Mouse (Mus musculus) kidney, postnatal 0 days (tissue): ENCODE results near the gene Ptpre. TPM values are rescaled to one million over a fixed set of nuclear protein-coding genes. Genes with fewer than 3 reads are reported as not detected.

ENCODE experiments used
- ATAC-seq: fragments of 200-750 bp; cut with Nextera tagmentation; replicated peaks from 2 replicates; pipeline ENCODE4 v1.8.0; 2017; ENCODE audit warnings: low read depth, moderate number of reproducible peaks, moderate TSS enrichment, moderate library complexity; ENCODE audit not compliant: low FRiP score
- DNase-seq: peaks from one replicate; pipeline ENCODE4 v3.0.0-alpha.2; 2016; ENCODE audit warnings: low spot score
- H3K27ac ChIP-seq: fragments of 300-500 bp; sonication (generic); 2 replicates; pipeline ENCODE4 v1.5.1; 2014; ENCODE audit warnings: mild to moderate bottlenecking
- H3K27me3 ChIP-seq: fragments of 300-500 bp; sonication (generic); 2 replicates; pipeline ENCODE4 v1.6.1; 2014; ENCODE audit warnings: low read length, mixed read lengths; ENCODE audit not compliant: insufficient read depth
- H3K36me3 ChIP-seq: fragments of 300-500 bp; sonication (generic); 2 replicates; pipeline ENCODE4 v1.6.1; 2014; ENCODE audit warnings: low read length, mixed read lengths; ENCODE audit not compliant: insufficient read depth
- H3K4me1 ChIP-seq: fragments of 300-500 bp; sonication (generic); replicated peaks from 2 replicates; pipeline ENCODE4 v1.6.1; 2014; ENCODE audit warnings: antibody characterized with exemption, low read length, mixed read lengths; ENCODE audit not compliant: insufficient read depth
- H3K4me2 ChIP-seq: fragments of 300-500 bp; sonication (generic); 2 replicates; pipeline ENCODE4 v1.6.1; 2014; ENCODE audit warnings: mild to moderate bottlenecking, low read length, moderate library complexity, mixed read lengths
- H3K4me3 ChIP-seq: fragments of 300-500 bp; sonication (generic); replicated peaks from 2 replicates; pipeline ENCODE4 v1.5.1; 2014; ENCODE audit warnings: low read depth, low read length
- H3K9ac ChIP-seq: fragments of 300-500 bp; sonication (generic); 2 replicates; pipeline ENCODE4 v1.6.1; 2014; ENCODE audit warnings: low read depth, low read length
- H3K9me3 ChIP-seq: fragments of 300-500 bp; sonication (generic); replicated peaks from 2 replicates; pipeline ENCODE4 v1.6.1; 2016; ENCODE audit warnings: low read length, inconsistent platforms, mixed read lengths
- CTCF ChIP-seq: IDR thresholded peaks from 2 replicates; pipeline ENCODE4 v1.5.1; 2016; ENCODE audit warnings: antibody characterized with exemption, low read depth, mild to moderate bottlenecking, moderate library complexity
- WGBS: fragments of 180-500 bp; shearing (Covaris S2); extraction: QIAGEN DNeasy Blood & Tissue Kit; methylation state at CpG from one replicate; pipeline ENCODE4 v1.1.7; 2014; 5-methylcytosine and 5-hydroxymethylcytosine counted together
- polyA plus RNA-seq: library from polyadenylated mRNA; unstranded; fragments of >200 nt; fragmentation: Nextera tagmentation; extraction: Ambion mirVana; gene quantifications from 2 replicates; pipeline ENCODE4 v1.2.1, GENCODE M21; 2015

Ptpre gene
- polyA plus RNA-seq, 1 experiment from 2014 or later = 1.3 TPM

GRCm38 (mm10) chr7:135629019-135629418, 91.7 kb downstream of the Ptpre start:
- Histone ChIP-seq H3K4me1 (no peaks in the 10 kb centered on the region), H3K4me2 (no peak overlapping the region), H3K9ac (no peak overlapping the region), H3K27ac (no peak overlapping the region), H3K9me3 (no peaks in the 10 kb centered on the region; the same call in 1 of the 2 replicates), H3K4me3 (no peak overlapping the region), H3K27me3 (no peaks in the 10 kb centered on the region), H3K36me3 (no peaks in the 10 kb centered on the region)
- WGBS = 49% methylated on average over 9 of the region's 9 CpGs
- DNase-seq = no peak
- ATAC-seq = no peak
- TF ChIP-seq CTCF = no peak

- DNase-seq (peak; percentile 81), ATAC-seq (no peak)
- Histone ChIP-seq H3K4me3 (no peak overlapping the region), H3K9me3 (no peaks in the 10 kb centered on the region), H3K27me3 (no peaks in the 10 kb centered on the region), H3K36me3 (no peaks in the 10 kb centered on the region), H3K4me1 (no peaks in the 10 kb centered on the region), H3K27ac (no peak overlapping the region), H3K4me2 (no peak overlapping the region), H3K9ac (no peak overlapping the region)
- WGBS = 52% methylated on average over 8 of the region's 8 CpGs
- TF ChIP-seq CTCF = peak; percentile 98
These were observed 94.7 kb downstream of the Ptpre start for GRCm38 (mm10) chr7:135631776-135632552.

- 70% methylated on average over 7 of the region's 7 CpGs for WGBS
- no peak for TF ChIP-seq CTCF
These were observed 95.5 kb downstream of the Ptpre start for GRCm38 (mm10) chr7:135632716-135633258.

GRCm38 (mm10) chr7:135634851-135635624, 97.8 kb downstream of the Ptpre start:
- no peak overlapping the region for H3K9ac ChIP-seq
- WGBS = 72% methylated on average over 16 of the region's 16 CpGs
- ATAC-seq = no peak

More at GRCm38 (mm10) chr7:135632716-135633258, 95.5 kb downstream of the Ptpre start:
- ATAC-seq (no peak), DNase-seq (no peak)
- H3K27me3 ChIP-seq = no peaks in the 10 kb centered on the region
- no peak overlapping the region for H3K27ac ChIP-seq
- H3K36me3 ChIP-seq = no peaks in the 10 kb centered on the region
- no peak overlapping the region for H3K4me3 ChIP-seq
- no peaks in the 10 kb centered on the region for H3K4me1 ChIP-seq
- H3K4me2 ChIP-seq = no peak overlapping the region
- no peaks in the 10 kb centered on the region for H3K9me3 ChIP-seq
- no peak overlapping the region for H3K9ac ChIP-seq

GRCm38 (mm10) chr7:135637406-135637980, 100.2 kb downstream of the Ptpre start:
- DNase-seq = no peak
- Histone ChIP-seq H3K27me3 (no peaks in the 10 kb centered on the region), H3K4me1 (no peaks in the 10 kb centered on the region), H3K9ac (no peak overlapping the region), H3K27ac (no peak overlapping the region), H3K36me3 (no peaks in the 10 kb centered on the region), H3K4me3 (no peak overlapping the region), H3K9me3 (no peaks in the 10 kb centered on the region), H3K4me2 (no peak overlapping the region)
- TF ChIP-seq CTCF = no peak
- WGBS = 50% methylated on average over 13 of the region's 13 CpGs
- ATAC-seq = no peak

More at GRCm38 (mm10) chr7:135634851-135635624, 97.8 kb downstream of the Ptpre start:
- no peak overlapping the region for H3K4me3 ChIP-seq
- H3K27me3 ChIP-seq = no peaks in the 10 kb centered on the region
- DNase-seq = no peak
- no peaks in the 10 kb centered on the region for H3K36me3 ChIP-seq
- no peak for TF ChIP-seq CTCF
- H3K4me1 ChIP-seq = no peaks in the 10 kb centered on the region
- no peaks in the 10 kb centered on the region for H3K9me3 ChIP-seq
- H3K27ac ChIP-seq = no peak overlapping the region
- H3K4me2 ChIP-seq = no peak overlapping the region

GRCm38 (mm10) chr7:135639361-135639760, 102.1 kb downstream of the Ptpre start:
- H3K4me2 ChIP-seq = no peak overlapping the region
- H3K27me3 ChIP-seq = no peaks in the 10 kb centered on the region
- WGBS = 63% methylated on average over 2 of the region's 2 CpGs
- H3K9ac ChIP-seq = no peak overlapping the region
- H3K36me3 ChIP-seq = no peaks in the 10 kb centered on the region
- TF ChIP-seq CTCF = no peak
- ATAC-seq = no peak
- H3K27ac ChIP-seq = no peak overlapping the region
- H3K4me1 ChIP-seq = no peaks in the 10 kb centered on the region
- no peaks in the 10 kb centered on the region for H3K9me3 ChIP-seq
- no peak overlapping the region for H3K4me3 ChIP-seq
- no peak for DNase-seq
